Mouse (Mus musculus): Measurements from ENCODE around the gene Slc35e2. TPM values are rescaled to one million over a fixed set of nuclear protein-coding genes. Genes with fewer than 3 reads are reported as not detected.

The Slc35e2 gene
- polyA plus RNA-seq, 1 experiment from 2014 or later = 17.0 TPM

GRCm38 (mm10) chr4:155589356-155589755, 11.9 kb upstream of the Slc35e2 start:
- H3K36me3 ChIP-seq (ENCODE audit: control insufficient read depth, insufficient read depth, low read length) = no peaks in the 10 kb centered on the region; the same call in 1 of the 2 replicates
- WGBS = 97% methylated on average over 5 of the region's 5 CpGs

DNA sequence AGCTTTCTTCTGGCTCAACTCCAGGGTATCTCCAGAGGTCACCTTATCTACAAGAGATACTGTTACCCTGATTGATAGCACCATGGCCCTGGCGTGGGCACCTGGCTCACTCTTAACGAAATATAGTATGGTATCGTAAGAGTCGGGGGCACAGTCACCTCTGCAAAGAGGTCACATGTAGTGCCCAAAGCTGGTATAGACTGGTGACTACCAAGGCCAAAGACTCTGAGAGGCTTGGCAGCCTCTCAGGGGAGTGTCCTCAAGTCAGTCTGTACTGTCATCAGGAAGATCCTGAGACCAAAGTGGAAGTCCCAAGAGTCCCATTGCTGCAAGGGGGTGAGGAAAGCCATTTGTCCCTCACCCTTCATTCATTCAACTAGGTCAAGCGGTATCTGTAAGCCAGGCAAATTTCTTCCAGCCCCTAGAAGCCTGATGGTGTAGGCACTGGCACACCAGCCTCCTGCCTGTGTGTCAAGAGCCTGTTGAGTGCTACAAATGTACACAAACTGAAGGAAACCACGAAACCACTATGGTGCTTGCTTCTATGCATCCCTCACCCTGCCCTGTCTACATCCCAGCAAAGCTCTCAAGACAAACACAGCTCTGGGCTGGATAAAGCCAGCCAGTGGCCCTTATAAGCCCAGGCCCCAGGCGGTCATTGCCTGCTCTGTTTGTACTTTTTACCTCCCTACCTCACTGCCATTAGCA, 10.1 kb upstream of the Slc35e2 start:
- no peaks in the 10 kb centered on the region for H3K4me1 ChIP-seq (replicated peaks; ENCODE audit: control insufficient read depth, insufficient read depth, low read length)
- WGBS = 83% methylated on average over 7 of the region's 7 CpGs
- DNase-seq (ENCODE audit: low spot score) (no peak), ATAC-seq (ENCODE audit: low FRiP score) (no peak)
- H3K4me3 ChIP-seq (ENCODE audit: low read depth, low read length) = no peak overlapping the region
- H3K27ac ChIP-seq (ENCODE audit: low read depth, low read length) = no peak overlapping the region
- no peaks in the 10 kb centered on the region; the same call in 1 of the 2 replicates for H3K36me3 ChIP-seq (ENCODE audit: control insufficient read depth, insufficient read depth, low read length)
- H3K9ac ChIP-seq (ENCODE audit: low read depth, low read length) = no peak overlapping the region
- H3K4me2 ChIP-seq (replicated peaks; ENCODE audit: low read depth, low read length) = no peak overlapping the region
- H3K9me3 ChIP-seq (ENCODE audit: control insufficient read depth, low read length) = no peaks in the 10 kb centered on the region
- H3K27me3 ChIP-seq (ENCODE audit: control insufficient read depth, insufficient read depth, low read length) = no peaks in the 10 kb centered on the region

More at GRCm38 (mm10) chr4:155589356-155589755, 11.9 kb upstream of the Slc35e2 start:
- Histone ChIP-seq H3K4me1 (replicated peaks; ENCODE audit: control insufficient read depth, insufficient read depth, low read length) (no peaks in the 10 kb centered on the region), H3K9me3 (ENCODE audit: control insufficient read depth, low read length) (no peaks in the 10 kb centered on the region), H3K27ac (ENCODE audit: low read depth, low read length) (no peak overlapping the region), H3K4me2 (replicated peaks; ENCODE audit: low read depth, low read length) (no peak overlapping the region), H3K4me3 (ENCODE audit: low read depth, low read length) (no peak overlapping the region), H3K9ac (ENCODE audit: low read depth, low read length) (no peak overlapping the region), H3K27me3 (ENCODE audit: control insufficient read depth, insufficient read depth, low read length) (no peaks in the 10 kb centered on the region)
- ATAC-seq (ENCODE audit: low FRiP score) = no peak
- no peak for DNase-seq (ENCODE audit: low spot score)

- 77% methylated on average over 1 of the region's 1 CpGs for WGBS
- Histone ChIP-seq H3K4me1 (replicated peaks; ENCODE audit: control insufficient read depth, insufficient read depth, low read length) (no peaks in the 10 kb centered on the region), H3K4me3 (ENCODE audit: low read depth, low read length) (no peak overlapping the region), H3K9ac (ENCODE audit: low read depth, low read length) (no peak overlapping the region), H3K36me3 (ENCODE audit: control insufficient read depth, insufficient read depth, low read length) (no peaks in the 10 kb centered on the region; the same call in 1 of the 2 replicates), H3K4me2 (replicated peaks; ENCODE audit: low read depth, low read length) (no peak overlapping the region), H3K27ac (ENCODE audit: low read depth, low read length) (no peak overlapping the region), H3K27me3 (ENCODE audit: control insufficient read depth, insufficient read depth, low read length) (no peaks in the 10 kb centered on the region), H3K9me3 (ENCODE audit: control insufficient read depth, low read length) (no peaks in the 10 kb centered on the region)
- ATAC-seq (ENCODE audit: low FRiP score) (no peak), DNase-seq (ENCODE audit: low spot score) (no peak)
Measured at GRCm38 (mm10) chr4:155593780-155594179, 7.4 kb upstream of the Slc35e2 start.

DNA sequence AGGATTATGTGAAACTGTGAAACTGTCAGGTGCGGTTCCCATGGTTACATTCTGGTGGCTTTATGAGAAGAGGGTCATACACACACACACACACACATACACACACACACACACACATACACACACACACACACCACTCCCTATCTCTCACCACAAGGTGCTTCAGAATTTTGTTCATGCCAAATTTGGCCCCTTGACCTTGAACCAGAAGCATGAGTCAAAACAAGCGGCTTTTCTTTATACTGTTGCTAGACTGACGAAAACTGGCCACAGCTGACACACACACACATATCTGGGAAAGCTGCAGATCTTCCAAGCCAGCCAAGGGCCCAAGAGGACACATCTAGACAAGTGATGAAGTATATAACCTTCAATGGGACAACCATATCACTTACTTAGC, 5.4 kb upstream of the Slc35e2 start:
- 91% methylated on average over 3 of the region's 3 CpGs for WGBS
- no peak for ATAC-seq (ENCODE audit: low FRiP score)
- H3K27ac ChIP-seq (ENCODE audit: low read depth, low read length) = no peak overlapping the region
- no peak overlapping the region for H3K4me3 ChIP-seq (ENCODE audit: low read depth, low read length)
- no peaks in the 10 kb centered on the region for H3K27me3 ChIP-seq (ENCODE audit: control insufficient read depth, insufficient read depth, low read length)
- H3K9me3 ChIP-seq (ENCODE audit: control insufficient read depth, low read length) = no peaks in the 10 kb centered on the region
- DNase-seq (ENCODE audit: low spot score) = no peak
- no peak overlapping the region for H3K9ac ChIP-seq (ENCODE audit: low read depth, low read length)
- no peaks in the 10 kb centered on the region for H3K36me3 ChIP-seq (ENCODE audit: control insufficient read depth, insufficient read depth, low read length)
- no peaks in the 10 kb centered on the region for H3K4me1 ChIP-seq (replicated peaks; ENCODE audit: control insufficient read depth, insufficient read depth, low read length)
- no peak overlapping the region for H3K4me2 ChIP-seq (replicated peaks; ENCODE audit: low read depth, low read length)

GRCm38 (mm10) chr4:155596606-155597005, 4.6 kb upstream of the Slc35e2 start:
- ATAC-seq (ENCODE audit: low FRiP score) = no peak
- Histone ChIP-seq H3K4me2 (replicated peaks; ENCODE audit: low read depth, low read length) (no peak overlapping the region), H3K27ac (ENCODE audit: low read depth, low read length) (no peak overlapping the region), H3K36me3 (ENCODE audit: control insufficient read depth, insufficient read depth, low read length) (no peaks in the 10 kb centered on the region), H3K4me1 (replicated peaks; ENCODE audit: control insufficient read depth, insufficient read depth, low read length) (no peaks in the 10 kb centered on the region), H3K27me3 (ENCODE audit: control insufficient read depth, insufficient read depth, low read length) (no peaks in the 10 kb centered on the region), H3K9ac (ENCODE audit: low read depth, low read length) (no peak overlapping the region), H3K4me3 (ENCODE audit: low read depth, low read length) (no peak overlapping the region), H3K9me3 (ENCODE audit: control insufficient read depth, low read length) (no peaks in the 10 kb centered on the region)
- DNase-seq (ENCODE audit: low spot score) = no peak
- WGBS = 82% methylated on average over 5 of the region's 5 CpGs

- 0 out of 2 replicates have a peak, but pooled peaks cover 3% of the 10 kb centered on the region for H3K4me1 ChIP-seq (replicated peaks; ENCODE audit: control insufficient read depth, insufficient read depth, low read length)
- H3K9ac ChIP-seq (ENCODE audit: low read depth, low read length) = no peak overlapping the region
- H3K36me3 ChIP-seq (ENCODE audit: control insufficient read depth, insufficient read depth, low read length) = no peaks in the 10 kb centered on the region
- H3K27ac ChIP-seq (ENCODE audit: low read depth, low read length) = no peak overlapping the region
- no peak overlapping the region for H3K4me2 ChIP-seq (replicated peaks; ENCODE audit: low read depth, low read length)
- ATAC-seq (ENCODE audit: low FRiP score) (no peak), DNase-seq (ENCODE audit: low spot score) (no peak)
- no peak overlapping the region for H3K4me3 ChIP-seq (ENCODE audit: low read depth, low read length)
- H3K27me3 ChIP-seq (ENCODE audit: control insufficient read depth, insufficient read depth, low read length) = no peaks in the 10 kb centered on the region
- 14% methylated on average over 20 of the region's 20 CpGs for WGBS
- H3K9me3 ChIP-seq (ENCODE audit: control insufficient read depth, low read length) = no peaks in the 10 kb centered on the region
Measured at GRCm38 (mm10) chr4:155598536-155598935, 2.7 kb upstream of the Slc35e2 start.

DNA sequence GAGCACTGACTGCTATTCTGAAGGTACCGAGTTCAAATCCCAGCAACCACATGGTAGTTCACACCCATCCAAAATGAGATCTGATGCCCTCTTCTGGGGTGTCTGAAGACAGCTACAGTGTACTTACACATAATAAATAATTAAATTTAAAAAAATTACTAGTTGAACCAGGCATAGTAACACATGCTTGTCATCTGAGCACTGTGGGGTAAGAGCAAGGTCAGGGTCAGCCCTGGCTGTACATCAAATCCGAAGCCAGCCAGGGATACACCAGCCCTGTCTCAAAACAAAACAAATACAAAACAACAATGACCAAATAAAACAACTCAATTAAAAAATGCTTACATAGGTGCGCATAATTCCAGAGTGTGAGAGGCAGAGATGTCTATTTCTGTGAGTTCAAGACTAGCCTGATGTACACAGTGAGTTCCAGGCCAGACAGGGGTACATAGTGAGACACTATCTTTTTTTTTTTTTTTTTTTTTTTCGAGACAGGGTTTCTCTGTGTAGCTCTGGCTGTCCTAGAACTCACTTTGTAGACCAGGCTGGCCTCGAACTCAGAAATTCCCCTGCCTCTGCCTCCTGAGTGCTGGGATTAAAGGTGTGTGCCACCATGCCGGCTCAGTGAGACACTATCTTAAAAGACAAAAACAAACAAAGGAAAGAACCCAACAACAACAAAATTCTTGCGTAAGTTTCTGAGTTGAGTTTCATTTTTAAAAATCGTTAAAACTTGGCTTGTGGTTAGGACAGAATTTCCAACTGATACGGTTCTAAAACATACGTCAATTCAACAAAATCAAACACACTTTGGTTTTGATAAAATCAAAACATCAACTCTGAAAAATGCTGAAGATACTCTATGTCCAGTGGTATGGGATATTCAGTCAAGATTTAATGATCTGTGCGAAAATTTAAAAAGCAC, 1.1 kb upstream of the Slc35e2 start:
- Histone ChIP-seq H3K9ac (ENCODE audit: low read depth, low read length) (peak overlapping the region; percentile 88), H3K4me3 (ENCODE audit: low read depth, low read length) (peak overlapping the region; percentile 89), H3K36me3 (ENCODE audit: control insufficient read depth, insufficient read depth, low read length) (no peaks in the 10 kb centered on the region), H3K4me2 (replicated peaks; ENCODE audit: low read depth, low read length) (peak overlapping the region; percentile 85), H3K4me1 (replicated peaks; ENCODE audit: control insufficient read depth, insufficient read depth, low read length) (0 out of 2 replicates have a peak, but pooled peaks cover 3% of the 10 kb centered on the region), H3K27me3 (ENCODE audit: control insufficient read depth, insufficient read depth, low read length) (no peaks in the 10 kb centered on the region), H3K27ac (ENCODE audit: low read depth, low read length) (peak overlapping the region; percentile 97), H3K9me3 (ENCODE audit: control insufficient read depth, low read length) (no peaks in the 10 kb centered on the region)
- ATAC-seq (ENCODE audit: low FRiP score) = no peak
- WGBS = 90% methylated on average over 11 of the region's 11 CpGs
- DNase-seq (ENCODE audit: low spot score) = no peak

- peak overlapping the region; percentile 89 for H3K4me3 ChIP-seq (ENCODE audit: low read depth, low read length)
- DNase-seq (ENCODE audit: low spot score) = no peak
- 3% methylated on average over 31 of the region's 31 CpGs for WGBS
- peak overlapping the region; percentile 85 for H3K4me2 ChIP-seq (replicated peaks; ENCODE audit: low read depth, low read length)
- H3K9me3 ChIP-seq (ENCODE audit: control insufficient read depth, low read length) = no peaks in the 10 kb centered on the region
- H3K9ac ChIP-seq (ENCODE audit: low read depth, low read length) = peak overlapping the region; percentile 88
- no peak; the same call in 1 of the 2 replicates for ATAC-seq (ENCODE audit: low FRiP score)
- H3K27me3 ChIP-seq (ENCODE audit: control insufficient read depth, insufficient read depth, low read length) = no peaks in the 10 kb centered on the region
- H3K4me1 ChIP-seq (replicated peaks; ENCODE audit: control insufficient read depth, insufficient read depth, low read length) = 0 out of 2 replicates have a peak, but pooled peaks cover 3% of the 10 kb centered on the region
- peak overlapping the region; percentile 97 for H3K27ac ChIP-seq (ENCODE audit: low read depth, low read length)
- no peaks in the 10 kb centered on the region for H3K36me3 ChIP-seq (ENCODE audit: control insufficient read depth, insufficient read depth, low read length)
Measured at GRCm38 (mm10) chr4:155601997-155602456, 811 bp downstream of the Slc35e2 start.

Measured in hindbrain, embryonic 11.5 days (tissue).